Mouse (Mus musculus) myocyte (in vitro differentiated cells): ENCODE data around the gene Rapgef3. TPM values are rescaled to one million over a fixed set of nuclear protein-coding genes. Genes with fewer than 3 reads are reported as not detected.

Source experiments
- H3K27me3 ChIP-seq: one replicate; pipeline ENCODE4 v1.6.1; 2011; ENCODE audit not compliant: control insufficient read depth, insufficient read depth, insufficient read length
- H3K36me3 ChIP-seq: one replicate; pipeline ENCODE4 v1.6.1; 2011; ENCODE audit not compliant: control insufficient read depth, insufficient read depth
- H3K4me2 ChIP-seq: one replicate; pipeline ENCODE4 v1.6.1; 2011; ENCODE audit warnings: low read depth, control low read depth
- H3K4me3 ChIP-seq: one replicate; pipeline ENCODE4 v1.5.1; 2011; ENCODE audit warnings: mild to moderate bottlenecking, control low read depth, moderate library complexity
- H3K79me2 ChIP-seq: one replicate; pipeline ENCODE4 v1.6.1; 2011; ENCODE audit not compliant: control insufficient read depth, insufficient read depth
- H3ac ChIP-seq: one replicate; pipeline ENCODE4 v1.6.1; 2011; ENCODE audit not compliant: control insufficient read depth, insufficient read length
- CEBPB ChIP-seq: IDR thresholded peaks from 2 replicates; pipeline ENCODE4 v1.6.1; 2011; ENCODE audit warnings: mild to moderate bottlenecking, moderate library complexity; ENCODE audit not compliant: poor library complexity, insufficient read depth, severe bottlenecking
- E2F4 ChIP-seq: IDR thresholded peaks from one replicate; pipeline ENCODE4 v1.6.1; 2011; ENCODE audit warnings: mild to moderate bottlenecking, control low read depth, moderate library complexity; ENCODE audit not compliant: insufficient read depth
- MAX ChIP-seq: IDR thresholded peaks from one replicate; pipeline ENCODE4 v1.6.1; 2011; ENCODE audit warnings: low read depth, mild to moderate bottlenecking, control low read depth
- MYOD1 ChIP-seq, 3 experiments: IDR thresholded peaks; one replicate each; pipeline ENCODE4 v1.6.1; 2011; ENCODE audit warnings: control low read depth in 2 of 3, low read depth in 2 of 3, mild to moderate bottlenecking in 2 of 3, moderate library complexity in 1 of 3; ENCODE audit not compliant: insufficient read length in 2 of 3, control insufficient read depth in 1 of 3
- MYOG ChIP-seq, 3 experiments: IDR thresholded peaks; one replicate each; pipeline ENCODE4 v1.6.1; 2011; ENCODE audit warnings: control low read depth in 2 of 3, low read depth in 2 of 3, mild to moderate bottlenecking in 2 of 3; ENCODE audit not compliant: insufficient read length in 2 of 3, control insufficient read depth in 1 of 3, insufficient read depth in 1 of 3
- POLR2A ChIP-seq: IDR thresholded peaks from one replicate; pipeline ENCODE4 v1.6.1; 2011; ENCODE audit warnings: low read depth, mild to moderate bottlenecking, control low read depth, moderate library complexity; ENCODE audit not compliant: insufficient read length
- POLR2AphosphoS2 ChIP-seq: IDR thresholded peaks from one replicate; pipeline ENCODE4 v1.6.1; 2011; ENCODE audit warnings: low read depth, control low read depth; ENCODE audit not compliant: insufficient read length
- REST ChIP-seq: IDR thresholded peaks from one replicate; pipeline ENCODE4 v1.6.1; 2011; ENCODE audit warnings: mild to moderate bottlenecking, control low read depth, moderate library complexity; ENCODE audit not compliant: insufficient read depth, insufficient read length
- SRF ChIP-seq: IDR thresholded peaks from one replicate; pipeline ENCODE4 v1.6.1; 2011; ENCODE audit warnings: low read depth; ENCODE audit not compliant: control insufficient read depth, insufficient read length
- TCF12 ChIP-seq: IDR thresholded peaks from one replicate; pipeline ENCODE4 v1.6.1; 2011; ENCODE audit warnings: mild to moderate bottlenecking, control low read depth; ENCODE audit not compliant: poor library complexity, insufficient read depth, severe bottlenecking
- TCF3 ChIP-seq: IDR thresholded peaks from one replicate; pipeline ENCODE4 v1.6.1; 2011; ENCODE audit warnings: low read depth, control low read depth; ENCODE audit not compliant: insufficient read length
- USF1 ChIP-seq: IDR thresholded peaks from one replicate; pipeline ENCODE4 v1.6.1; 2011; ENCODE audit warnings: low read depth, mild to moderate bottlenecking, control low read depth, moderate library complexity
- polyA plus RNA-seq: library from polyadenylated mRNA; unstranded; fragments of >200 nt; fragmentation: generic; extraction: Trizol; gene quantifications from one replicate; pipeline ENCODE4 v1.2.1, GENCODE M21; 2012; ENCODE audit warnings: missing spikeins

Gene Rapgef3
- polyA plus RNA-seq, 1 experiment = 1.2 TPM

- Histone ChIP-seq H3K4me2 (no peak overlapping the region), H3K79me2 (no peaks in the 10 kb centered on the region), H3K36me3 (no peaks in the 10 kb centered on the region), H3K4me3 (no peak overlapping the region), H3K27me3 (peaks cover 5% of the 10 kb centered on the region), H3ac (no peak overlapping the region)
- no peak for TF ChIP-seq TCF12
Measured at GRCm38 (mm10) chr15:97731988-97732387, 35.8 kb downstream of the Rapgef3 start.

GRCm38 (mm10) chr15:97731111-97731510, 36.7 kb downstream of the Rapgef3 start, which contains the start of gene Endou:
TSS of gene Endou (minus strand) at chr15:97731339.
- no peak within 1 kb of the TSS for H3K4me3 ChIP-seq
- peaks cover 5% of the 10 kb centered on the region for H3K27me3 ChIP-seq
- no peaks in the 10 kb centered on the region for H3K79me2 ChIP-seq
- no peaks in the 10 kb centered on the region for H3K36me3 ChIP-seq
- TF ChIP-seq MAX (no peak), USF1 (no peak), MYOD1 (IDR thresholded peaks at IDR 0.05; ENCODE audit: control insufficient read depth in 1 of 3, insufficient read length in 2 of 3, low read depth in 2 of 3) (no peak), REST (no peak), POLR2AphosphoS2 (no peak), MYOG (IDR thresholded peaks at IDR 0.05; ENCODE audit: control insufficient read depth in 1 of 3, insufficient read depth in 1 of 3, insufficient read length in 2 of 3, low read depth in 2 of 3) (no peak), CEBPB (no peak), TCF3 (no peak)
- H3K4me2 ChIP-seq = no peak within 1 kb of the TSS
- H3ac ChIP-seq = no peak within 1 kb of the TSS

- Histone ChIP-seq H3K4me2 (no peak overlapping the region), H3K4me3 (no peak overlapping the region), H3K36me3 (no peaks in the 10 kb centered on the region), H3ac (no peak overlapping the region), H3K79me2 (no peaks in the 10 kb centered on the region), H3K27me3 (peaks cover 5% of the 10 kb centered on the region)
- TF ChIP-seq MYOD1 (IDR thresholded peaks at IDR 0.05; ENCODE audit: control insufficient read depth in 1 of 3, insufficient read length in 2 of 3, low read depth in 2 of 3) (no peak), POLR2A (no peak), MAX (no peak), POLR2AphosphoS2 (no peak), USF1 (no peak), MYOG (IDR thresholded peaks at IDR 0.05; ENCODE audit: control insufficient read depth in 1 of 3, insufficient read depth in 1 of 3, insufficient read length in 2 of 3, low read depth in 2 of 3) (no peak), TCF12 (no peak), E2F4 (no peak), TCF3 (no peak), REST (no peak), SRF (no peak), CEBPB (no peak)
Measured at GRCm38 (mm10) chr15:97730365-97730764, 37.4 kb downstream of the Rapgef3 start.

- Histone ChIP-seq H3K4me2 (no peak overlapping the region), H3ac (no peak overlapping the region), H3K79me2 (no peaks in the 10 kb centered on the region), H3K27me3 (peaks cover 18% of the 10 kb centered on the region), H3K36me3 (no peaks in the 10 kb centered on the region), H3K4me3 (no peak overlapping the region)
- no peak for TF ChIP-seq MYOG (IDR thresholded peaks at IDR 0.05; ENCODE audit: control insufficient read depth in 1 of 3, insufficient read depth in 1 of 3, insufficient read length in 2 of 3, low read depth in 2 of 3)
- no peak for TF ChIP-seq TCF3
- TF ChIP-seq MYOD1 (IDR thresholded peaks at IDR 0.05; ENCODE audit: control insufficient read depth in 1 of 3, insufficient read length in 2 of 3, low read depth in 2 of 3) = no peak
- TF ChIP-seq TCF12 = no peak
- no peak for TF ChIP-seq USF1
- TF ChIP-seq POLR2A = no peak
- no peak for TF ChIP-seq E2F4
- TF ChIP-seq POLR2AphosphoS2 = no peak
- no peak for TF ChIP-seq REST
- TF ChIP-seq SRF = no peak
- TF ChIP-seq CEBPB = no peak
- TF ChIP-seq MAX = no peak
Measured at GRCm38 (mm10) chr15:97728804-97729203, 39.0 kb downstream of the Rapgef3 start.

GRCm38 (mm10) chr15:97728394-97728793, 39.4 kb downstream of the Rapgef3 start:
- H3K4me3 ChIP-seq = no peak overlapping the region
- H3ac ChIP-seq = no peak overlapping the region
- H3K4me2 ChIP-seq = no peak overlapping the region
- H3K36me3 ChIP-seq = no peaks in the 10 kb centered on the region
- TF ChIP-seq SRF = no peak
- no peak for TF ChIP-seq POLR2AphosphoS2
- no peak for TF ChIP-seq USF1
- H3K27me3 ChIP-seq = peaks cover 18% of the 10 kb centered on the region
- H3K79me2 ChIP-seq = no peaks in the 10 kb centered on the region

GRCm38 (mm10) chr15:97727520-97727919, 40.3 kb downstream of the Rapgef3 start:
- Histone ChIP-seq H3ac (no peak overlapping the region), H3K79me2 (no peaks in the 10 kb centered on the region), H3K4me3 (no peak overlapping the region), H3K36me3 (no peaks in the 10 kb centered on the region), H3K27me3 (peaks cover 18% of the 10 kb centered on the region), H3K4me2 (peak overlapping the region; percentile 55)
- no peak for TF ChIP-seq SRF
- no peak for TF ChIP-seq TCF12
- TF ChIP-seq REST = no peak
- no peak for TF ChIP-seq MAX
- TF ChIP-seq POLR2AphosphoS2 = no peak
- no peak for TF ChIP-seq E2F4
- TF ChIP-seq MYOD1 (IDR thresholded peaks at IDR 0.05; ENCODE audit: control insufficient read depth in 1 of 3, insufficient read length in 2 of 3, low read depth in 2 of 3) = no peak
- no peak for TF ChIP-seq POLR2A
- TF ChIP-seq TCF3 = no peak
- no peak for TF ChIP-seq MYOG (IDR thresholded peaks at IDR 0.05; ENCODE audit: control insufficient read depth in 1 of 3, insufficient read depth in 1 of 3, insufficient read length in 2 of 3, low read depth in 2 of 3)
- TF ChIP-seq USF1 = no peak
